Mouse (Mus musculus) MEL (cell line): ENCODE results near the gene Pi4kb. TPM values are rescaled to one million over a fixed set of nuclear protein-coding genes. Genes with fewer than 3 reads are reported as not detected.
"Not testable (repeated sequence)": the region's sequence is repeated elsewhere in the genome, so short reads cannot be mapped to it uniquely, and the experiment has no call there.

Experiments
- DNase-seq: peaks from one replicate; pipeline ENCODE4 v3.0.0; 2011; ENCODE audit warnings: low read depth, low spot score
- H3K27ac ChIP-seq: 2 replicates; pipeline ENCODE4 v1.5.1; 2012; ENCODE audit warnings: low read depth, mild to moderate bottlenecking, control low read depth, low read length, moderate library complexity; ENCODE audit not compliant: control insufficient read depth
- H3K27me3 ChIP-seq, 2 experiments: fragments of 150-350 bp in 1 of 2; sonication (generic) in 1 of 2; 2 replicates each; pipeline ENCODE4 v1.6.1; 2012; ENCODE audit warnings: low read length in 2 of 2, mild to moderate bottlenecking in 2 of 2, improper control_type of control experiment in 1 of 2, moderate library complexity in 1 of 2; ENCODE audit not compliant: insufficient read depth in 2 of 2, control insufficient read depth in 1 of 2
- H3K36me3 ChIP-seq, 2 experiments: 2 replicates each; pipeline ENCODE4 v1.6.1; 2012 to 2014; ENCODE audit warnings: low read length in 2 of 2, improper control_type of control experiment in 1 of 2, inconsistent platforms in 1 of 2, mild to moderate bottlenecking in 1 of 2; ENCODE audit not compliant: insufficient read depth in 2 of 2, control insufficient read depth in 1 of 2
- H3K4me1 ChIP-seq, 2 experiments: fragments of 150-350 bp in 1 of 2; sonication (generic) in 1 of 2; 2 replicates each; pipeline ENCODE4 v1.6.1; 2012; ENCODE audit warnings: low read length in 2 of 2, improper control_type of control experiment in 1 of 2, mild to moderate bottlenecking in 1 of 2; ENCODE audit not compliant: insufficient read depth in 2 of 2, control insufficient read depth in 1 of 2
- H3K4me3 ChIP-seq, 2 experiments: fragments of 150-350 bp in 1 of 2; sonication (generic) in 1 of 2; 2 replicates each; pipeline ENCODE4 v1.5.1; 2012; ENCODE audit warnings: low read depth in 2 of 2, low read length in 2 of 2, mild to moderate bottlenecking in 2 of 2, moderate library complexity in 2 of 2, control low read depth in 1 of 2, improper control_type of control experiment in 1 of 2; ENCODE audit not compliant: control insufficient read depth in 1 of 2, insufficient read depth in 1 of 2
- H3K79me2 ChIP-seq: 2 replicates; pipeline ENCODE4 v1.6.1; 2012; ENCODE audit warnings: mild to moderate bottlenecking, low read length, moderate library complexity; ENCODE audit not compliant: control insufficient read depth, poor library complexity, insufficient read depth
- H3K9ac ChIP-seq: 2 replicates; pipeline ENCODE4 v1.6.1; 2012; ENCODE audit warnings: low read depth, mild to moderate bottlenecking, control low read depth, low read length, moderate library complexity; ENCODE audit not compliant: control insufficient read depth, poor library complexity, severe bottlenecking
- H3K9me3 ChIP-seq: fragments of 150-350 bp; sonication (generic); replicated peaks from 2 replicates; pipeline ENCODE4 v1.6.1; 2012; ENCODE audit warnings: mild to moderate bottlenecking, low read length, improper control_type of control experiment, moderate library complexity; ENCODE audit not compliant: insufficient read depth
- POLR2AphosphoS2 ChIP-seq: IDR thresholded peaks from 2 replicates; pipeline ENCODE4 v1.6.1; 2011; ENCODE audit warnings: low read length, improper control_type of control experiment
- POLR2AphosphoS5 ChIP-seq: IDR thresholded peaks from 2 replicates; pipeline ENCODE4 v1.6.1; 2012; ENCODE audit warnings: low read depth, borderline replicate concordance, mild to moderate bottlenecking, inconsistent platforms, low read length, moderate library complexity, mixed read lengths
- TAL1 ChIP-seq: IDR thresholded peaks from 2 replicates; pipeline ENCODE4 v1.6.1; 2012; ENCODE audit warnings: mild to moderate bottlenecking, inconsistent platforms, low read length, moderate library complexity, mixed read lengths
- TCF12 ChIP-seq: IDR thresholded peaks from 2 replicates; pipeline ENCODE4 v1.6.1; 2014; ENCODE audit warnings: low read depth, mild to moderate bottlenecking, inconsistent platforms, low read length, improper control_type of control experiment, moderate library complexity
- USF2 ChIP-seq, 2 experiments: IDR thresholded peaks; 2 replicates each; pipeline ENCODE4 v1.6.1; 2011 to 2012; ENCODE audit warnings: improper control_type of control experiment in 2 of 2, low read length in 2 of 2, borderline replicate concordance in 1 of 2, inconsistent platforms in 1 of 2, low read depth in 1 of 2, mild to moderate bottlenecking in 1 of 2; ENCODE audit not compliant: insufficient read depth in 1 of 2
- ZNF384 ChIP-seq: IDR thresholded peaks from 2 replicates; pipeline ENCODE4 v1.6.1; 2012; ENCODE audit warnings: low read depth, mild to moderate bottlenecking, inconsistent platforms, low read length, improper control_type of control experiment
- polyA plus RNA-seq, 2 experiments: library from polyadenylated mRNA; stranded (reverse) in 1 of 2; unstranded in 1 of 2; fragments of >175 nt in 1 of 2; fragments of >200 nt in 1 of 2; gene quantifications; 2 replicates each; pipeline versions ENCODE4 v1.2.1 to v1.2.4; 2012; ENCODE audit warnings: low replicate concordance in 2 of 2, low read depth in 1 of 2; ENCODE audit not compliant: insufficient read length in 2 of 2, insufficient read depth in 1 of 2, missing spikeins in 1 of 2
- total RNA-seq: library from RNA; depleted of rRNA; stranded (reverse); fragments of 300-350 nt; gene quantifications from 2 replicates; pipeline ENCODE4 v1.2.3, GENCODE M21; 2012

Pi4kb gene
- total and polyA plus RNA-seq, 3 experiments: 45.0 to 56.7 TPM; not detected in 1

GRCm38 (mm10) chr3:94932809-94933564 is 41.5 kb upstream of the Pi4kb start, which contains the start of gene Selenbp1 (continued):
- no peak for TF ChIP-seq USF2 (IDR thresholded peaks at IDR 0.05; ENCODE audit: borderline replicate concordance in 1 of 2, insufficient read depth in 1 of 2, low read depth in 1 of 2, low read length in 2 of 2)
- peak; percentile 97 for TF ChIP-seq POLR2AphosphoS2
- peak; percentile 93 for TF ChIP-seq POLR2AphosphoS5

- DNase-seq, H3K9me3 ChIP-seq, H3K79me2 ChIP-seq, H3K27me3 ChIP-seq: not testable (repeated sequence)
- H3K36me3 ChIP-seq: peaks cover 2 to 12% of the 10 kb centered on the region in 2 experiments; a peak in 3 of 4 replicates
- H3K9ac ChIP-seq: peak overlapping the region; percentile 46
- peaks cover 12 to 34% of the 10 kb centered on the region in 2 experiments for H3K4me1 ChIP-seq
- H3K4me3 ChIP-seq: peak overlapping the region; percentile 57 to 65
- peak overlapping the region; percentile 76 for H3K27ac ChIP-seq
Measured at GRCm38 (mm10) chr3:94933604-94934003, 40.9 kb upstream of the Pi4kb start.

- peak; percentile 43; the same call in 1 of the 2 replicates for TF ChIP-seq ZNF384
- peak; percentile 41 for TF ChIP-seq TAL1
- TF ChIP-seq TCF12: 0 out of 2 replicates have a peak, but pooled peaks have one; percentile 12
- peaks cover 12 to 34% of the 10 kb centered on the region in 2 experiments for H3K4me1 ChIP-seq
- not testable (repeated sequence) for H3K27ac ChIP-seq, H3K27me3 ChIP-seq, DNase-seq, H3K9me3 ChIP-seq, H3K79me2 ChIP-seq, H3K9ac ChIP-seq
- peak overlapping the region in 1 of 2 experiments; percentile 21; a peak in 1 of 4 replicates for H3K4me3 ChIP-seq
- H3K36me3 ChIP-seq: peaks cover 2 to 12% of the 10 kb centered on the region in 2 experiments; a peak in 3 of 4 replicates
Measured at GRCm38 (mm10) chr3:94934564-94934963, 40.0 kb upstream of the Pi4kb start.

GRCm38 (mm10) chr3:94935332-94935731 is 39.2 kb upstream of the Pi4kb start:
- H3K27ac ChIP-seq, H3K9ac ChIP-seq, DNase-seq, H3K4me3 ChIP-seq, H3K27me3 ChIP-seq, H3K9me3 ChIP-seq, H3K79me2 ChIP-seq: not testable (repeated sequence)
- Histone ChIP-seq H3K36me3 (peaks cover 2 to 12% of the 10 kb centered on the region in 2 experiments; a peak in 3 of 4 replicates), H3K4me1 (peaks cover 12 to 34% of the 10 kb centered on the region in 2 experiments)
